In genomic region chr7:58758396-58758795, GRCm38 (mm10) we compare ENCODE assay signal across 25 mouse cellular contexts.
DNase-seq lines count a peak whose midpoint lies in the region; TF ChIP-seq lines count a peak whose summit lies in the region.
"Had no signal": no experiment of that assay in that cellular context is flagged by ENCODE, and none has a peak within 500 bp of the region (broad histone marks: within the 10 kb centered on the region; RNA-seq: fewer than 3 reads in every experiment).

No protein-coding gene starts in this region.

- peak; percentile 80 for DNase-seq in heart, adult 11 months
- DNase-seq in heart, adult 2 months: no peak
- DNase-seq in thymus, postnatal 14 days: peak; percentile 39
- DNase-seq in thymus, postnatal 10 days (ENCODE audit: low spot score in 2 of 2): no peak
- DNase-seq in skeletal muscle tissue, adult 2 months (ENCODE audit: low read depth, low spot score): peak; percentile 43
- DNase-seq in kidney, adult 18-20 months: no peak
- DNase-seq: adrenal gland, adult 8-10 months; adrenal gland, postnatal 25 days; cerebellum, adult 11-12 months; cerebellum, adult 8-10 months; cerebellum, postnatal 10 days; cerebellum, postnatal 36 days; embryo, embryonic 11 days; gastrocnemius, postnatal 10 days; heart, postnatal 10 days; heart, postnatal 36 days had no signal

- TF ChIP-seq CTCF in heart, adult 2 months (IDR thresholded peaks at IDR 0.05): no peak

- no peak overlapping the region for H3K9ac ChIP-seq in heart, adult 2 months (ENCODE audit: low read depth, low read length)
- H3K9ac ChIP-seq: embryonic facial prominence, embryonic 13.5 days; forebrain, embryonic 12.5 days; forebrain, embryonic 15.5 days; heart, embryonic 12.5 days; heart, embryonic 15.5 days; hindbrain, embryonic 13.5 days had no signal

- no peaks in the 10 kb centered on the region for H3K36me3 ChIP-seq in heart, adult 2 months (ENCODE audit: control insufficient read depth, insufficient read depth, low read length)
- H3K36me3 ChIP-seq: embryonic facial prominence, embryonic 10.5 days; embryonic facial prominence, embryonic 13.5 days; forebrain, embryonic 12.5 days; forebrain, embryonic 15.5 days; heart, embryonic 12.5 days; heart, embryonic 15.5 days; hindbrain, embryonic 10.5 days; hindbrain, embryonic 13.5 days had no signal

- no peaks in the 10 kb centered on the region; the same call in 1 of the 2 replicates for H3K4me1 ChIP-seq in heart, adult 2 months (ENCODE audit: control insufficient read depth, insufficient read depth, low read length)
- H3K4me1 ChIP-seq: embryonic facial prominence, embryonic 10.5 days; embryonic facial prominence, embryonic 13.5 days; forebrain, embryonic 12.5 days; forebrain, embryonic 15.5 days; hindbrain, embryonic 10.5 days; hindbrain, embryonic 13.5 days had no signal

- H3K4me3 ChIP-seq in heart, adult 2 months: no peak overlapping the region
- H3K4me3 ChIP-seq: embryonic facial prominence, embryonic 10.5 days; embryonic facial prominence, embryonic 13.5 days; erythroblast, embryonic 14.5 days; forebrain, embryonic 12.5 days; forebrain, embryonic 15.5 days; heart, embryonic 12.5 days; heart, embryonic 15.5 days; hindbrain, embryonic 10.5 days; hindbrain, embryonic 13.5 days had no signal

- no peak for TF ChIP-seq EP300 in heart, adult 2 months (IDR thresholded peaks at IDR 0.05; ENCODE audit: insufficient read depth, low read depth, low read length)

- no peak overlapping the region for H3K27ac ChIP-seq in heart, adult 2 months
- H3K27ac ChIP-seq: embryonic facial prominence, embryonic 10.5 days; embryonic facial prominence, embryonic 13.5 days; forebrain, embryonic 12.5 days; forebrain, embryonic 15.5 days; heart, embryonic 15.5 days; hindbrain, embryonic 10.5 days; hindbrain, embryonic 13.5 days had no signal

- no peak for TF ChIP-seq POLR2A in heart, adult 2 months (IDR thresholded peaks at IDR 0.05; ENCODE audit: insufficient read depth, low read depth, low read length)

- 66% methylated on average over 3 of the region's 3 CpGs for WGBS in heart, adult 2 months

- intact Hi-C loops in heart, adult 2 months (cut with DNase I): no loop called here

- H3K79me2 ChIP-seq in heart, adult 2 months (replicated peaks; ENCODE audit: control insufficient read depth, insufficient read depth, low read length): no peaks in the 10 kb centered on the region

- H3K27me3 ChIP-seq in heart, adult 2 months (ENCODE audit: control insufficient read depth, insufficient read depth, low read length): no peaks in the 10 kb centered on the region
- H3K27me3 ChIP-seq: embryonic facial prominence, embryonic 13.5 days; forebrain, embryonic 12.5 days; forebrain, embryonic 15.5 days; heart, embryonic 12.5 days; heart, embryonic 15.5 days; hindbrain, embryonic 13.5 days had no signal

Comparison
In these comparisons a context has a peak if more than half of its experiments do, and no peak if none do; other contexts are left out.
1. DNase-seq: peak in heart, adult 11 months (single experiment), thymus, postnatal 14 days (single experiment) and skeletal muscle tissue, adult 2 months (single experiment); none in heart, adult 2 months (0 of 2), thymus, postnatal 10 days (0 of 2) and kidney, adult 18-20 months (single experiment).